Mouse (Mus musculus) CH12.LX (cell line): ENCODE data around the gene Fancc. TPM values are rescaled to one million over a fixed set of nuclear protein-coding genes. Genes with fewer than 3 reads are reported as not detected.

ENCODE experiments used
- DNase-seq: peaks from one replicate; pipeline ENCODE4 v3.0.0-alpha.2; 2013; ENCODE audit errors: extremely low read depth
- H3K27ac ChIP-seq: 2 replicates; pipeline ENCODE4 v1.5.1; 2012; ENCODE audit warnings: low read depth, mild to moderate bottlenecking, control low read depth, moderate library complexity; ENCODE audit not compliant: insufficient read depth
- H3K27me3 ChIP-seq: replicated peaks from 2 replicates; pipeline ENCODE3; 2012; ENCODE audit warnings: inconsistent platforms
- H3K36me3 ChIP-seq, 2 experiments: replicated peaks in 1 of 2; 2 replicates each; pipeline versions ENCODE3 to v1.6.1; 2012; ENCODE audit warnings: inconsistent platforms in 1 of 2, low read length in 1 of 2, mild to moderate bottlenecking in 1 of 2, mixed read lengths in 1 of 2, moderate library complexity in 1 of 2; ENCODE audit not compliant: control insufficient read depth in 1 of 2, insufficient read depth in 1 of 2
- H3K4me1 ChIP-seq, 2 experiments: 2 replicates each; pipeline ENCODE4 v1.6.1; 2012; ENCODE audit warnings: inconsistent platforms in 1 of 2, moderate library complexity in 1 of 2; ENCODE audit not compliant: insufficient read depth in 2 of 2, control insufficient read depth in 1 of 2
- H3K4me2 ChIP-seq: 2 replicates; pipeline ENCODE4 v1.6.1; 2012; ENCODE audit warnings: low read depth, mild to moderate bottlenecking, control low read depth; ENCODE audit not compliant: poor library complexity, insufficient read depth, severe bottlenecking
- H3K4me3 ChIP-seq, 3 experiments: fragments of 150-350 bp in 1 of 3; sonication (generic) in 1 of 3; replicated peaks in 1 of 3; 2 replicates each; pipeline versions ENCODE3 to v1.5.1; 2011 to 2012; ENCODE audit warnings: low read depth in 2 of 3, low read length in 2 of 3, mild to moderate bottlenecking in 2 of 3, moderate library complexity in 2 of 3, control low read depth in 1 of 3, improper control_type of control experiment in 1 of 3, inconsistent platforms in 1 of 3, mixed read lengths in 1 of 3; ENCODE audit not compliant: poor library complexity in 1 of 3
- H3K79me2 ChIP-seq: replicated peaks from 2 replicates; pipeline ENCODE4 v1.6.1; 2012; ENCODE audit warnings: mild to moderate bottlenecking, moderate library complexity; ENCODE audit not compliant: control insufficient read depth, poor library complexity, insufficient read depth, severe bottlenecking; ENCODE audit errors: extremely low read depth
- H3K9ac ChIP-seq: 2 replicates; pipeline ENCODE4 v1.6.1; 2012; ENCODE audit warnings: low read depth, mild to moderate bottlenecking, control low read depth, moderate library complexity; ENCODE audit not compliant: insufficient read depth
- H3K9me3 ChIP-seq: replicated peaks from 2 replicates; pipeline ENCODE3; 2012; ENCODE audit warnings: low read length, inconsistent platforms, mixed read lengths
- BHLHE40 ChIP-seq: IDR thresholded peaks from 2 replicates; pipeline ENCODE4 v1.6.1; 2011; ENCODE audit warnings: mild to moderate bottlenecking, low read depth, low read length, improper control_type of control experiment
- E2F4 ChIP-seq: IDR thresholded peaks from 2 replicates; pipeline ENCODE4 v1.6.1; 2011; ENCODE audit warnings: low read depth, low read length, improper control_type of control experiment; ENCODE audit not compliant: insufficient replicate concordance
- EP300 ChIP-seq: IDR thresholded peaks from 2 replicates; pipeline ENCODE4 v1.6.1; 2011; ENCODE audit warnings: low read length, improper control_type of control experiment
- GABPA ChIP-seq: IDR thresholded peaks from 2 replicates; pipeline ENCODE4 v1.6.1; 2012; ENCODE audit warnings: low read depth, low read length, improper control_type of control experiment, inconsistent platforms; ENCODE audit not compliant: insufficient replicate concordance
- HCFC1 ChIP-seq: IDR thresholded peaks from 2 replicates; pipeline ENCODE4 v1.6.1; 2012; ENCODE audit warnings: low read depth, mild to moderate bottlenecking, inconsistent platforms, low read length, improper control_type of control experiment
- IRF4 ChIP-seq: IDR thresholded peaks from 2 replicates; pipeline ENCODE4 v1.6.1; 2014; ENCODE audit warnings: low read depth, mild to moderate bottlenecking, inconsistent platforms, low read length, improper control_type of control experiment
- JUN ChIP-seq: IDR thresholded peaks from 2 replicates; pipeline ENCODE4 v1.6.1; 2011; ENCODE audit warnings: low read depth, mild to moderate bottlenecking, low read length, improper control_type of control experiment, moderate library complexity; ENCODE audit not compliant: insufficient read depth
- JUND ChIP-seq: conservative IDR thresholded peaks from 2 replicates; pipeline ENCODE4 v1.6.1; 2011; ENCODE audit warnings: low read depth, low read length, improper control_type of control experiment
- MAFK ChIP-seq: IDR thresholded peaks from 2 replicates; pipeline ENCODE4 v1.6.1; 2011; ENCODE audit warnings: low read length, improper control_type of control experiment; ENCODE audit not compliant: insufficient replicate concordance
- MAX ChIP-seq: IDR thresholded peaks from 2 replicates; pipeline ENCODE4 v1.6.1; 2011; ENCODE audit warnings: low read length, improper control_type of control experiment
- POLR2A ChIP-seq: IDR thresholded peaks from 2 replicates; pipeline ENCODE4 v1.6.1; 2011; ENCODE audit warnings: low read depth, mild to moderate bottlenecking, improper control_type of control experiment, low read length
- POLR2AphosphoS2 ChIP-seq: IDR thresholded peaks from 2 replicates; pipeline ENCODE4 v1.6.1; 2011; ENCODE audit warnings: low read depth, low read length, improper control_type of control experiment
- SIN3A ChIP-seq: IDR thresholded peaks from 2 replicates; pipeline ENCODE4 v1.6.1; 2012; ENCODE audit warnings: low read length, improper control_type of control experiment, inconsistent platforms
- USF1 ChIP-seq: IDR thresholded peaks from 2 replicates; pipeline ENCODE4 v1.6.1; 2014; ENCODE audit warnings: low read depth, mild to moderate bottlenecking, inconsistent platforms, low read length, improper control_type of control experiment
- USF2 ChIP-seq: conservative IDR thresholded peaks from 2 replicates; pipeline ENCODE4 v1.6.1; 2011; ENCODE audit warnings: low read depth, low read length, improper control_type of control experiment
- ZC3H11A ChIP-seq: IDR thresholded peaks from 2 replicates; pipeline ENCODE4 v1.6.1; 2012; ENCODE audit warnings: low read depth, mild to moderate bottlenecking, inconsistent platforms, low read length, improper control_type of control experiment
- ZMIZ1 ChIP-seq: IDR thresholded peaks from 2 replicates; pipeline ENCODE4 v1.6.1; 2012; ENCODE audit warnings: low read depth, mild to moderate bottlenecking, inconsistent platforms, low read length, improper control_type of control experiment
- ZNF384 ChIP-seq: IDR thresholded peaks from 2 replicates; pipeline ENCODE4 v1.6.1; 2012; ENCODE audit warnings: low read depth, low read length, improper control_type of control experiment, inconsistent platforms
- dilution Hi-C: fragments of 300-500 bp; cut with MboI; formaldehyde crosslinking; loops from 2 replicates; pipeline ENCODE4 v1.14.3; 2020; ENCODE audit warnings: low sequenced_read_pairs; ENCODE audit not compliant: extremely low pct_unique_long_range_greater_than_20kb, extremely low pct_ligation_motif_present
- in situ Hi-C: fragments of 300-500 bp; cut with MboI; formaldehyde crosslinking; loops from 3 replicates; pipeline ENCODE4 v1.14.3; 2019; ENCODE audit warnings: low sequenced_read_pairs, low pct_ligation_motif_present, low pct_unique_long_range_greater_than_20kb, mixed read lengths
- polyA plus RNA-seq: library from polyadenylated mRNA; unstranded; fragments of >175 nt; gene quantifications from 2 replicates; pipeline ENCODE4 v1.2.1, GENCODE M21; 2012; ENCODE audit warnings: low read depth; ENCODE audit not compliant: insufficient read length
- total RNA-seq, 2 experiments: library from RNA; depleted of rRNA; stranded (reverse); fragments of 300-350 nt in 1 of 2; fragments of >200 nt in 1 of 2; gene quantifications; 2 replicates each; pipeline ENCODE4 v1.2.3; 2012 to 2014

Fancc gene
- total and polyA plus RNA-seq, 3 experiments, result 8.2 to 12.4 (median 8.7) TPM

- no peaks in the 10 kb centered on the region for H3K79me2 ChIP-seq
- no peak overlapping the region for H3K4me2 ChIP-seq
- dilution Hi-C loops (no loop called here), in situ Hi-C loops (no loop called here)
- H3K27me3 ChIP-seq, result no peaks in the 10 kb centered on the region
- no peaks in the 10 kb centered on the region for H3K9me3 ChIP-seq
- peaks cover 5 to 40% of the 10 kb centered on the region in 2 experiments for H3K36me3 ChIP-seq
- H3K4me1 ChIP-seq, result peaks cover 0 to 10% of the 10 kb centered on the region in 2 experiments; a peak in 2 of 4 replicates
- H3K27ac ChIP-seq, result no peak overlapping the region
- no peak for DNase-seq
- H3K9ac ChIP-seq, result no peak overlapping the region
- no peak overlapping the region for H3K4me3 ChIP-seq
- TF ChIP-seq ZC3H11A (no peak), SIN3A (no peak), HCFC1 (no peak), BHLHE40 (no peak)
- TF ChIP-seq, all 38 proteins: peak for 0
Measured at GRCm38 (mm10) chr13:63321689-63322088, 175.4 kb downstream of the Fancc start.

DNA sequence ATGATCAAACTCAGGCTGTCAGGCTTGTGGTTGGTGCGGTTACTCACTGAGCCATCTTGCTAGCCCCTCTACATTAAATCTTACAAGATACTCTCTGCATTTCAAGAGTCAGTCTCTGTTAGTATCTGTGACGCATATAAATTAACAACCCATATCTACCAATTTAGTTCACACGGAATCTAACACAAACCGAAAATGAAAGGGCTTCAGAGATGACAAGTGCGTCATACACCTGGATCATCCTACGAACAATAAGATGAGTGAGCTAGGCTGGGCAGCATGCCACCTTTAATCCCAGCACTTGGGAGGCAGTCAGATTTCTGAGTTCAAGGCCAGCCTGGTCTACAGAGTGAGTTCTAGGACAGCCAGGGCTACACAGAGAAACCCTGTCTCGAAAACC, 177.3 kb downstream of the Fancc start:
- Histone ChIP-seq H3K4me3 (no peak overlapping the region), H3K27me3 (no peaks in the 10 kb centered on the region), H3K79me2 (no peaks in the 10 kb centered on the region), H3K9me3 (no peaks in the 10 kb centered on the region), H3K4me2 (no peak overlapping the region), H3K9ac (no peak overlapping the region), H3K27ac (no peak overlapping the region), H3K36me3 (peaks cover 8 to 49% of the 10 kb centered on the region in 2 experiments), H3K4me1 (no peaks in the 10 kb centered on the region)
- DNase-seq, result no peak
- in situ Hi-C loops (loop anchor here (5.0 kb wide), 1 partner anchor 273 kb away; no protein-coding TSS in a partner anchor), dilution Hi-C loops (no loop called here)
- TF ChIP-seq E2F4 (no peak), POLR2A (no peak), EP300 (no peak), JUN (no peak), JUND (no peak), GABPA (no peak), ZC3H11A (no peak), USF1 (no peak), USF2 (no peak), IRF4 (no peak), POLR2AphosphoS2 (no peak), ZNF384 (no peak), ZMIZ1 (no peak), SIN3A (no peak), MAFK (no peak), MAX (no peak)
